Mouse (Mus musculus) intestine, postnatal 0 days (tissue): ENCODE data around the gene Atp6v0e. TPM values are rescaled to one million over a fixed set of nuclear protein-coding genes. Genes with fewer than 3 reads are reported as not detected.
A peak's percentile ranks its signal among the peaks of the same experiment; 100 is the strongest.

Source experiments
- ATAC-seq: fragments of 200-750 bp; cut with Nextera tagmentation; 2 replicates; pipeline ENCODE4 v1.8.0; 2017; ENCODE audit warnings: mild to moderate bottlenecking, moderate TSS enrichment, moderate library complexity
- H3K27ac ChIP-seq: fragments of 300-500 bp; sonication (generic); 2 replicates; pipeline ENCODE4 v1.5.1; 2014; ENCODE audit warnings: mild to moderate bottlenecking, low read depth, low read length, moderate library complexity
- H3K27me3 ChIP-seq: fragments of 300-500 bp; sonication (generic); replicated peaks from 2 replicates; pipeline ENCODE4 v1.6.1; 2014; ENCODE audit warnings: low read length, mixed read lengths; ENCODE audit not compliant: control insufficient read depth, insufficient read depth
- H3K36me3 ChIP-seq: fragments of 300-500 bp; sonication (generic); 2 replicates; pipeline ENCODE4 v1.6.1; 2014; ENCODE audit warnings: mild to moderate bottlenecking, moderate library complexity; ENCODE audit not compliant: control insufficient read depth, insufficient read depth
- H3K4me1 ChIP-seq: fragments of 300-500 bp; sonication (generic); replicated peaks from 2 replicates; pipeline ENCODE4 v1.6.1; 2014; ENCODE audit warnings: antibody characterized with exemption, low read length, mixed read lengths; ENCODE audit not compliant: control insufficient read depth, insufficient read depth
- H3K4me2 ChIP-seq: fragments of 300-500 bp; sonication (generic); replicated peaks from 2 replicates; pipeline ENCODE4 v1.6.1; 2014; ENCODE audit warnings: low read depth, mild to moderate bottlenecking, moderate library complexity
- H3K4me3 ChIP-seq: fragments of 300-500 bp; sonication (generic); 2 replicates; pipeline ENCODE4 v1.5.1; 2014; ENCODE audit warnings: low read depth, low read length
- H3K9ac ChIP-seq: fragments of 300-500 bp; sonication (generic); 2 replicates; pipeline ENCODE4 v1.6.1; 2014; ENCODE audit warnings: mild to moderate bottlenecking, low read depth, low read length
- H3K9me3 ChIP-seq: fragments of 300-500 bp; sonication (generic); 2 replicates; pipeline ENCODE4 v1.6.1; 2016; ENCODE audit warnings: mixed run types; ENCODE audit not compliant: control insufficient read depth
- CTCF ChIP-seq: sonication (generic); IDR thresholded peaks from 2 replicates; pipeline ENCODE4 v1.5.1; 2016; ENCODE audit warnings: low read depth, mild to moderate bottlenecking, control low read depth, antibody characterized with exemption, moderate library complexity
- WGBS: fragments of 180-500 bp; shearing (Covaris S2); extraction: QIAGEN DNeasy Blood & Tissue Kit; methylation state at CpG from one replicate; pipeline ENCODE4 v1.1.7; 2014; 5-methylcytosine and 5-hydroxymethylcytosine counted together
- polyA plus RNA-seq: library from polyadenylated mRNA; unstranded; fragments of >200 nt; fragmentation: Nextera tagmentation; extraction: Ambion mirVana; gene quantifications from 2 replicates; pipeline ENCODE4 v1.2.1, GENCODE M21; 2015

The Atp6v0e gene
- polyA plus RNA-seq, 1 experiment from 2014 or later, result 571 TPM

- no peaks in the 10 kb centered on the region for H3K4me1 ChIP-seq
- H3K9ac ChIP-seq, result no peak overlapping the region
- WGBS, result 41% methylated on average over 4 of the region's 4 CpGs
- no peak overlapping the region for H3K4me2 ChIP-seq
- no peak for TF ChIP-seq CTCF
- no peak overlapping the region for H3K4me3 ChIP-seq
- no peak for ATAC-seq
- peaks cover 63% of the 10 kb centered on the region for H3K36me3 ChIP-seq
- no peaks in the 10 kb centered on the region for H3K9me3 ChIP-seq
- no peaks in the 10 kb centered on the region for H3K27me3 ChIP-seq
- H3K27ac ChIP-seq, result 0 out of 2 replicates have a peak overlapping the region, but pooled peaks have one; percentile 0
Measured at GRCm38 (mm10) chr17:26637851-26638250, 25.2 kb upstream of the Atp6v0e start.

GRCm38 (mm10) chr17:26638655-26639054 lies 24.4 kb upstream of the Atp6v0e start:
- TF ChIP-seq CTCF, result peak; percentile 100
- H3K4me1 ChIP-seq, result no peaks in the 10 kb centered on the region
- no peak overlapping the region for H3K27ac ChIP-seq
- no peak overlapping the region for H3K9ac ChIP-seq
- peaks cover 71% of the 10 kb centered on the region for H3K36me3 ChIP-seq
- no peaks in the 10 kb centered on the region for H3K27me3 ChIP-seq
- 11% methylated on average over 7 of the region's 7 CpGs for WGBS
- H3K4me3 ChIP-seq, result no peak overlapping the region
- peak; percentile 65 for ATAC-seq
- no peaks in the 10 kb centered on the region for H3K9me3 ChIP-seq
- 0 out of 2 replicates have a peak overlapping the region, but pooled peaks have one; percentile 4 for H3K4me2 ChIP-seq

DNA sequence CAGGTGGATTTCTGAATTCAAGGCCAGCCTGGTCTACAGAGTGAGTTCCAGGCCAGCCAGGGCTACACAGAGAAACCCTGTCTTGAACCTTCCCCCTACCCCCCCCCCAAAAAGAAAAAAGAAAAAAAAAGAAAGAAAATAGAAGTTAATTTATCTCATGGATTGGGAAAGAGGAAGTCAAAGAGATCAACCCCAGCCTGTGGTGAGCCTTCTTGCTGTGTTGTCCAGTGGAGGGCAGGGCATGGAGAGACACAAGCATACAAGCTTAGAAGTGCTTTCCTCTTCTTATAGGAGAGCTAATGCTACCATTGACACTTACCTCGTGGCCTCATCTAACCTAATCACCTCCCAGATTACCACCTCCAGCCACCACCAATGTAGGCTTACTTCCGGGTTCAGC lies 23.2 kb upstream of the Atp6v0e start:
- peaks cover 75% of the 10 kb centered on the region for H3K36me3 ChIP-seq
- WGBS, result 73% methylated on average over 2 of the region's 2 CpGs
- no peaks in the 10 kb centered on the region for H3K9me3 ChIP-seq
- no peak overlapping the region for H3K4me2 ChIP-seq
- no peaks in the 10 kb centered on the region for H3K27me3 ChIP-seq
- TF ChIP-seq CTCF, result no peak
- H3K27ac ChIP-seq, result no peak overlapping the region
- no peak for ATAC-seq
- H3K9ac ChIP-seq, result no peak overlapping the region
- no peaks in the 10 kb centered on the region for H3K4me1 ChIP-seq
- H3K4me3 ChIP-seq, result no peak overlapping the region

- H3K9ac ChIP-seq, result no peak overlapping the region
- no peaks in the 10 kb centered on the region for H3K27me3 ChIP-seq
- peaks cover 74% of the 10 kb centered on the region for H3K36me3 ChIP-seq
- 96% methylated on average over 3 of the region's 3 CpGs for WGBS
- TF ChIP-seq CTCF, result no peak
- no peak overlapping the region for H3K4me3 ChIP-seq
- no peaks in the 10 kb centered on the region for H3K9me3 ChIP-seq
- H3K27ac ChIP-seq, result no peak overlapping the region
- H3K4me2 ChIP-seq, result no peak overlapping the region
- no peaks in the 10 kb centered on the region for H3K4me1 ChIP-seq
- ATAC-seq, result no peak
Measured at GRCm38 (mm10) chr17:26640286-26640740, 22.7 kb upstream of the Atp6v0e start.

GRCm38 (mm10) chr17:26643456-26643855 lies 19.6 kb upstream of the Atp6v0e start:
- 94% methylated on average over 8 of the region's 8 CpGs for WGBS
- H3K4me2 ChIP-seq, result no peak overlapping the region
- H3K4me3 ChIP-seq, result no peak overlapping the region
- no peak overlapping the region for H3K9ac ChIP-seq
- no peaks in the 10 kb centered on the region for H3K4me1 ChIP-seq
- H3K9me3 ChIP-seq, result no peaks in the 10 kb centered on the region
- TF ChIP-seq CTCF, result no peak
- no peak overlapping the region for H3K27ac ChIP-seq
- peaks cover 78% of the 10 kb centered on the region for H3K36me3 ChIP-seq
- ATAC-seq, result no peak
- H3K27me3 ChIP-seq, result no peaks in the 10 kb centered on the region

GRCm38 (mm10) chr17:26643993-26644392 lies 19.0 kb upstream of the Atp6v0e start:
- no peak for TF ChIP-seq CTCF
- no peak overlapping the region for H3K4me2 ChIP-seq
- no peak for ATAC-seq
- no peaks in the 10 kb centered on the region for H3K9me3 ChIP-seq
- 93% methylated on average over 2 of the region's 2 CpGs for WGBS
- no peaks in the 10 kb centered on the region for H3K27me3 ChIP-seq
- no peak overlapping the region for H3K9ac ChIP-seq
- H3K4me1 ChIP-seq, result no peaks in the 10 kb centered on the region
- no peak overlapping the region for H3K27ac ChIP-seq
- no peak overlapping the region for H3K4me3 ChIP-seq
- peaks cover 73% of the 10 kb centered on the region for H3K36me3 ChIP-seq
